Mouse (Mus musculus) c-Kit-positive CD71-positive TER-119-positive erythroid progenitor cells, embryonic 14.5 days (primary cell): Measurements from ENCODE around the gene Gdf5.
"Not testable (repeated sequence)": the region's sequence is repeated elsewhere in the genome, so short reads cannot be mapped to it uniquely, and the experiment has no call there.

Source experiments
- DNase-seq: peaks from one replicate; pipeline ENCODE4 v3.0.0-alpha.2; 2013; ENCODE audit warnings: low spot score

Gdf5 gene

GRCm38 (mm10) chr2:155941697-155942442, 3.3 kb downstream of the Gdf5 start:
- DNase-seq = no peak

GRCm38 (mm10) chr2:155940681-155941080, 4.5 kb downstream of the Gdf5 start, which contains the start of gene Gm15557:
Gene Gm15557, plus strand, starts transcription at chr2:155940728.
- DNase-seq = no peak

- no peak for DNase-seq
These were observed 5.2 kb downstream of the Gdf5 start for GRCm38 (mm10) chr2:155939897-155940529.

- DNase-seq = peak; percentile 95
These were observed 15.4 kb downstream of the Gdf5 start, which contains the start of gene Uqcc1 for GRCm38 (mm10) chr2:155929531-155930442. Gene Uqcc1, minus strand, starts transcription at chr2:155930310.

- DNase-seq = no peak
These were observed 16.3 kb downstream of the Gdf5 start for GRCm38 (mm10) chr2:155928711-155929345.

GRCm38 (mm10) chr2:155925213-155925612, 20.0 kb downstream of the Gdf5 start:
- DNase-seq = not testable (repeated sequence)

GRCm38 (mm10) chr2:155923143-155923542, 22.0 kb downstream of the Gdf5 start:
- no peak for DNase-seq

- DNase-seq = no peak
These were observed 30.5 kb downstream of the Gdf5 start for GRCm38 (mm10) chr2:155914684-155915083.

GRCm38 (mm10) chr2:155903632-155904008, 41.5 kb downstream of the Gdf5 start:
- no peak for DNase-seq

- DNase-seq = no peak
These were observed 42.1 kb downstream of the Gdf5 start for GRCm38 (mm10) chr2:155902989-155903631.

GRCm38 (mm10) chr2:155895046-155895735, 50.0 kb downstream of the Gdf5 start:
- no peak for DNase-seq

- DNase-seq = no peak
These were observed 50.7 kb downstream of the Gdf5 start for GRCm38 (mm10) chr2:155894307-155895045.
